Mouse (Mus musculus) embryonic facial prominence, embryonic 10.5 days (tissue): ENCODE data around the gene Ankrd11. TPM values are rescaled to one million over a fixed set of nuclear protein-coding genes. Genes with fewer than 3 reads are reported as not detected.

Experiments
- DNase-seq: peaks from one replicate; pipeline ENCODE4 v3.0.0-alpha.2; 2017; ENCODE audit warnings: low spot score
- H3K27ac ChIP-seq: fragments of 300-500 bp; sonication (generic); replicated peaks from 2 replicates; pipeline ENCODE4 v1.5.1; 2016; ENCODE audit warnings: mild to moderate bottlenecking
- H3K27me3 ChIP-seq: fragments of 300-500 bp; sonication (generic); replicated peaks from 2 replicates; pipeline ENCODE4 v1.6.1; 2016; ENCODE audit warnings: low read depth, mild to moderate bottlenecking; ENCODE audit not compliant: poor library complexity, severe bottlenecking
- H3K36me3 ChIP-seq: fragments of 300-500 bp; sonication (generic); replicated peaks from 2 replicates; pipeline ENCODE4 v1.6.1; 2016; ENCODE audit warnings: mild to moderate bottlenecking, moderate library complexity
- H3K4me1 ChIP-seq: fragments of 300-500 bp; sonication (generic); 2 replicates; pipeline ENCODE4 v1.6.1; 2016
- H3K4me3 ChIP-seq: fragments of 300-500 bp; sonication (generic); 2 replicates; pipeline ENCODE4 v1.5.1; 2016; ENCODE audit warnings: mild to moderate bottlenecking, moderate library complexity
- H3K9me3 ChIP-seq: fragments of 300-500 bp; sonication (generic); 2 replicates; pipeline ENCODE4 v1.6.1; 2016; ENCODE audit warnings: mild to moderate bottlenecking
- WGBS: fragments of 180-500 bp; shearing (Covaris S2); methylation state at CpG from one replicate; pipeline ENCODE4 v1.1.7; 2016; 5-methylcytosine and 5-hydroxymethylcytosine counted together
- polyA plus RNA-seq: library from polyadenylated mRNA; unstranded; fragments of >200 nt; fragmentation: Nextera tagmentation; extraction: Ambion mirVana; gene quantifications from 2 replicates; pipeline ENCODE4 v1.2.1, GENCODE M21; 2016

Ankrd11 gene
- polyA plus RNA-seq, 1 experiment from 2014 or later: 41.2 TPM

DNA sequence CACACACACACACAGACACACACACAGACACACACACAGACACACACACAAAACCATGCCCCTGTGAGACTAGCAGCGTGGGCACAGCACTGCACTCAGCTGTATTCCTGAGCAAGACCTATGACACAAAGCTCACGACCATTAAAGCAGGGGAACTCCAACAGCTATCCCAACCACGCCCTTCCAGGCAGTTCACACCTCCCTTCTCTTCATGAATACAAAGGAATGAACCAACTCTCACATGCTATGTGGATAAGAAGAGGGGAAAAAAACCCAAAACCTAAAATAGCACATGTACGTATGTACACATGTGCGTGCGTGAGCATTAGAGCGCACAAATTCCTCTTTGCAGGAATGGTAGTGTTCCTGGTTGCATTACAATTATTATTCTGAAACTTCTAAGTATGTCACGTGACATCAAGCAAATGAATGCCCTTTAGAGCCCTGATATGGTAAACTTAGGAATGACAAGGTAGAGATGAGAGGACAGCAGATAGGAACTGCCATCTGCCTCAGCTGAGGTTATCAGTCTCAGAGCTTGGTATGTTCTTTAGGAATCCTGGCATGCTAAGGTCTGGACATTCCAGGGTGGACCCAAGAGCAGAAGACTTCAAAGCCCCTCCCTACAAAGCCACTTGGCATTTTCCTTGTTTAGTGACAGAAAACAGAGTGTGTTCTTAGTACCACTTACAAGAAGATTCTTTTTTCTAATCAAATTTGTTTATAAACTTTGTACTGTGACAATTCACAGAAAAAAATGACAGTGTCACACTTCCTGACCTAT is 115.9 kb downstream of the Ankrd11 start:
- WGBS: 92% methylated on average over 8 of the region's 8 CpGs
- Histone ChIP-seq H3K4me3 (no peak overlapping the region), H3K4me1 (peaks cover 10% of the 10 kb centered on the region), H3K9me3 (no peaks in the 10 kb centered on the region), H3K27me3 (no peaks in the 10 kb centered on the region), H3K27ac (no peak overlapping the region), H3K36me3 (peaks cover 19% of the 10 kb centered on the region)
- no peak for DNase-seq

DNA sequence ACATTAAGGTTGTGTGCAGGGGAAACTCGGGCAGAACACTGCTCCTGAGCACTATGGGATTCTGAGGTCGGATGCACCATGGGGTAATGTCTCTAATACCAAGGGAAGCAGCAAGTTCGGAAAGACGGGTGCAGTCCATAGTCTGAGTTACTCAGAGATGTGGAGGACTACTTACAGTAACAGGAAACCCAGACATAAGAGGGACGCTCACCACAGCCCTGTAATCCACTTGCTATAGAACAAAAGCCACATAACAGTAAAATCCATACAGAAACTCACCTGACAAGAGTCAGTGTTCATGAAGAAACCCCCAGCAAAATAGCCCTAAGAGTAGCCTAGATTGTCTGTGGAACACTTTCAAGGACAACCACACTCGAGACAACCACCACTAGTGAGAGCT is 118.0 kb downstream of the Ankrd11 start:
- 80% methylated on average over 6 of the region's 6 CpGs for WGBS
- no peaks in the 10 kb centered on the region for H3K27me3 ChIP-seq
- H3K4me3 ChIP-seq: no peak overlapping the region
- H3K9me3 ChIP-seq: no peaks in the 10 kb centered on the region
- no peak for DNase-seq
- no peak overlapping the region for H3K27ac ChIP-seq
- H3K4me1 ChIP-seq: peaks cover 16% of the 10 kb centered on the region
- H3K36me3 ChIP-seq: peaks cover 19% of the 10 kb centered on the region

DNA sequence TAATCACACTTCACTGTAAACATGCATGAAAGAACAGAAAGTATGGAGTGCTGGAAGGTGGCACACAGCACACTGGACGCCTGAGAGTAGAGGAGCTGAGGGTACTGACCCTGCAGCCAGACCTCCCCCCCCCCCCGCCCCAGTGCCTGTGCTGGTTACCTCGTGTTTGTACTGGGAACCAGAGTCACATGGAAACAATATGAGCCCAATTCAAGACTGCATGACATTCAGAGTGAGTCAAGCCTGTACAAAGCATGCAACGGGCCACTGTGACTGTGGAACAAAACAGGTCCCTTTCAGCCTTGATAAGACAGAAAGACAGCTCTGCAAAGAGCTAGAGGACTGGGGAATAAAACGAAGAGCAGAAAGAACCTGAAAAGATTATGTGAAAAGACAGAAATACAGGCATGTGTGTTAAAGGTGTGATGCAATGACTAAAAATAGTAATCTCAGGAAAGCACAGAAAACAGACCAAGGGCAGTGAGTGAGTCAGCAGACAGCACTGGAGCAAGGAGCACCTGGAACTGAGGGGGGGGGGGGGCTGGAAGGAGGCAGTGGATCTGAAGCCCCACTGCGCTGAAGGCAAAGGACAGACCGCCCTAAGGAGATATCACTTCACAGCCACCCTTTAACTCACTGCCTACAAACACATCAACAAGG is 118.5 kb downstream of the Ankrd11 start:
- WGBS: 68% methylated on average over 7 of the region's 7 CpGs
- no peak for DNase-seq

DNA sequence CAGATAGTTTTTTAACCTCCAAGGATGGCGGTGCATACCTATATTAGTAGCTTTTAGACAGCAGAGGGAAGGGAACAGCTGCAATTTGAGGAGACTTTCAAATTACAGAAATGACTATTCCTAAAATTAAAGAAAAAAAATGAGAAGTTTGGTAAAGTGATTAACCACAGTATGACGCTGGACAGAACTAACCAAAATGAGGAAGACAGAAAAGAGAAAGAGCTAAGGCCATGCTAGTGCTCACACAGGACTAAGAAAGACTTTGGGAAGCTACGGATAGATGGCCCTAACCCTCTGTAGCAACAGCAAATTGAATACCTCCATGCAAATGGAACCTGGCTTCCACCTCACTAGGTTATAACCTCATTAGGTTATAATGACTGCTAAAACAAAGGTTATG is 119.1 kb downstream of the Ankrd11 start:
- no peak overlapping the region for H3K4me3 ChIP-seq
- peaks cover 11% of the 10 kb centered on the region for H3K36me3 ChIP-seq
- H3K4me1 ChIP-seq: peaks cover 27% of the 10 kb centered on the region
- no peaks in the 10 kb centered on the region for H3K27me3 ChIP-seq
- no peak for DNase-seq
- H3K27ac ChIP-seq: no peak overlapping the region
- 93% methylated on average over 3 of the region's 3 CpGs for WGBS
- H3K9me3 ChIP-seq: no peaks in the 10 kb centered on the region

More for the DNA sequence above, 118.5 kb downstream of the Ankrd11 start:
- Histone ChIP-seq H3K27ac (no peak overlapping the region), H3K27me3 (no peaks in the 10 kb centered on the region), H3K4me3 (no peak overlapping the region), H3K9me3 (no peaks in the 10 kb centered on the region), H3K4me1 (peaks cover 21% of the 10 kb centered on the region), H3K36me3 (peaks cover 17% of the 10 kb centered on the region)

DNA sequence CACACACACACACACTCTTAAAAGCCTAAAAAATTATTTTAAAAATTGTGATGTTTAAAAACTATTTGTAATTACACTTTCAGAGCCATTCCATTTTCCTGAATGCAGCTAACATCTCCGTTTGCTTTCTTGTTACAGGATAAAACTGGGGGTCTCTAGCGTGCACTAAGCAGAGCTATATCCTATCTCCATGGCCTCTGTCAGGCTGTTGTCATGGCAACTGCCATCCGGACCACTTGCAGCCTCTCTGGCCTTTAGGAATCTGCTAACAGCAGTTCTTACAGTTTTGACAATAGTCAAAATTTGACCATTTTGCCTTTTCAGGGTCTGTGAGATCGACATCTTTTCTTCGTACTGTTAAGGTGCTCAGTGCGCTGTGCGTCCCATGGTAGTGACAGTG is 121.2 kb downstream of the Ankrd11 start:
- Histone ChIP-seq H3K9me3 (no peaks in the 10 kb centered on the region), H3K27ac (no peak overlapping the region), H3K27me3 (no peaks in the 10 kb centered on the region), H3K4me1 (peaks cover 40% of the 10 kb centered on the region), H3K4me3 (no peak overlapping the region), H3K36me3 (peaks cover 3% of the 10 kb centered on the region; the same call in 1 of the 2 replicates)
- DNase-seq: no peak
- 88% methylated on average over 7 of the region's 7 CpGs for WGBS

DNA sequence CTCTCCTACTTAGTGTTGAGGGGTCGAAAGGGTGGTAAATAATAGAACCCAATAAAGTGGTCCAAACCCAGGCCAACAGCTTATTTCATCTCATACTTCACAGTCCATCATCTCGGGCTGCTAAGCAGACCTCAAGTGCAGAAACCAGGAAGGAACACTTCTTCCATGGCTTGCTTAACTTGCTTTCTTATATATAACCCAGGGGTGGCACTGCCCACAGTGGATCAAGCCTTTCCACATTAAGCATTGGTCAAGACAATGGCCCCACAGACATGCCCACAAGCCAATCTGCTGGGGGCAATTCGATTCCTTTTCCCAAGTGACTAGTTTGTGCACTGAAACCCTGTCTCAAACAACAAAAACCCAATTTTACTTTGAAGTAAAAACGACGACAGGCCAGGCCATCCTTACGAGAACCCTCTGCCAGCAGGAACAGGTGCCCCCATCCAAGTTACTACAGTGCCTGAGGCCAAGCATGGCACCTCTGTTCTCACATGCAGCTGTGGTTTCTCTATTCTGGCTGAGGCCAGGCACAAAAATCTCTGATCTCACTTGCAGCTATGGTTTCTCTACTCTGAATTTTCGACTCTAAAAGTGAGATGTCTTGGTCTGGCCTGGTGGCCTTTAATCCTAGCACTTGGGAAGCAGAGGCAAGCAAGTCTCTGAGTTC is 123.5 kb downstream of the Ankrd11 start:
- Histone ChIP-seq H3K4me3 (no peak overlapping the region), H3K36me3 (peaks cover 26% of the 10 kb centered on the region), H3K9me3 (no peaks in the 10 kb centered on the region), H3K27me3 (no peaks in the 10 kb centered on the region), H3K4me1 (peaks cover 33% of the 10 kb centered on the region), H3K27ac (0 out of 2 replicates have a peak overlapping the region, but pooled peaks have one; percentile 24)
- 71% methylated on average over 7 of the region's 7 CpGs for WGBS
- DNase-seq: no peak

DNA sequence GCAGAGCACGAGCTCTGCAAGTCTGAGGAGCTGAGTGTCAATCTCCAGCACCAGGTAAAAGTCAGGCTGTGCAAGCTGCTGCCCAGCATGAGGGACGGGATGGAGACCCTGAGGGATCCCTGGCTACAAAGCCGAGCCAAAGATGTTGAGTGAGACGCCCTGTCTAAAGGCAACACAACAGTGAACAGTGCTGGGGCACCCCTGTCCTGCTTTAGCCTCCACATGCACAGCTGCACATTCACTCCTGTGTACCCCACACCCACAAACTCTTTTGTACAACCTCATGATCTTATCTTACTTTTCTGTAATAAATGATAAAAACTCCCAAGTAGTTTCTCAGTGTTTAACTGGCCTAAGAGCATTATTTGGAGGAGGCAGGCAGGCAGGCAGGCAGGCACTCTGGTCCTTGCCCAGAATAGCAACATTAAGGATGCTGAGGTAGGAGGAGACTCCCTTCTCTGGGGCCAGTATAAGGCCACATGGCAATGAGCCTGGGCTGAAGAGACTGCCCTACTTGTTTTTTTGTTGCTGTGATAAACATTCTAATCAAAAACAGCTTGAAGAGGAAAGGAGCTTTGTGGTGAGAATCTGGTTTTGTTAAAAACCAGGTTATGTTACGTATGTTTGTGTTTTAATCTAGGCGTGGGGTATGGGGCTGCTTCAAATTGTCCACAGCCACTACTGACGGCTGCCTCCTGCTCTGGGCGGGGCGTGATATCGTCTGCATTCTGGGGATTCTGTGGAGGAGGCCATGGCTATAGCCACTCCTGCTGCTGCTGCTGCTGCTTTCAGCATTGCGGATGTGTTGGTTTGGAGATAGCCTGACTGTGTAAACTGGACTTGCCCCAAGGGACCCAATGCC is 124.3 kb downstream of the Ankrd11 start:
- WGBS: 49% methylated on average over 11 of the region's 11 CpGs
- H3K9me3 ChIP-seq: no peaks in the 10 kb centered on the region
- H3K36me3 ChIP-seq: peaks cover 34% of the 10 kb centered on the region
- no peak overlapping the region for H3K4me3 ChIP-seq
- H3K27ac ChIP-seq: peak overlapping the region; percentile 24
- H3K4me1 ChIP-seq: peaks cover 30% of the 10 kb centered on the region
- H3K27me3 ChIP-seq: no peaks in the 10 kb centered on the region
- peak; percentile 44 for DNase-seq

DNA sequence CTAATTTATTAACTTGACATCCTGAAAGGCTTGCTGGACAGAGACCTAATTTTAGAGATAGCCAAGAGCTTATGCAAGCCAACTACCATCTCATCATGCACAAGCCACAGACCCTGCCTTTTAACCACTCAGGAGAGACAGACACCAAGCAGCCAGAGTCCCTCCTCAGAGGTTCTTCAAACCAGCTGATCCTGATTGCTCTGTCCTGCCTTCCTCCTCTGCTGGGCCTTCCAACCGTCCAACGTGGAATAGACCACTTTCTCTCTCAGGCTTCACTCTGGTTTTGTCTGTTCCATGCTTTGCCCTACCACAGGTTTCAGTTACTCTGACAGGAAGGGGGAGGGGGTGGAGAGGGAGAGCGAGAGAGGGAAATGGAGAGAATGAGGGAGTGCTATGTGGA is 125.3 kb downstream of the Ankrd11 start:
- no peak overlapping the region for H3K27ac ChIP-seq

DNA sequence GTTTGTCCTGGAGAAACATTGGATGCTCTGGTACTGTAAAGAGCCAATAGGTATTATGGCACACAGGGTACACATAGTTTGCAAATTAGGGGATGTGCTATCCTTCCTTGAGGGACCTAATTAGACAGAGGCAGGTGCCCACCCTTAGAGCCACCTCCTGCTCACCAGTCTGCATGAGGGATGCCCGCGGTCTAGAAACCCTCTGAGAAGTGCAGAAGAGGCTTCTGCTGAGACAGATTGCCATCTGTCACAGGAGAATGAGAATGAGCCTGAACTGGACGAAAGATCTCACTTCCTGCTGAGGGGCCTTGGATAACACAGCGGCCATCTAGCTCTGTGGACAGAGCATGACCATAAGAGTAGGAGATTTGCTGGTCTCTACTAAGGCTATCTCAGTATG is 129.2 kb downstream of the Ankrd11 start:
- no peaks in the 10 kb centered on the region for H3K9me3 ChIP-seq
- H3K36me3 ChIP-seq: peaks cover 58% of the 10 kb centered on the region
- DNase-seq: no peak
- no peak overlapping the region for H3K27ac ChIP-seq
- 93% methylated on average over 4 of the region's 4 CpGs for WGBS
- H3K4me3 ChIP-seq: no peak overlapping the region
- H3K4me1 ChIP-seq: peaks cover 12% of the 10 kb centered on the region
- no peaks in the 10 kb centered on the region for H3K27me3 ChIP-seq

More for the DNA sequence above, 125.3 kb downstream of the Ankrd11 start:
- Histone ChIP-seq H3K4me1 (peaks cover 30% of the 10 kb centered on the region), H3K9me3 (no peaks in the 10 kb centered on the region), H3K36me3 (peaks cover 42% of the 10 kb centered on the region), H3K4me3 (no peak overlapping the region), H3K27me3 (no peaks in the 10 kb centered on the region)
- WGBS: 69% methylated on average over 3 of the region's 3 CpGs
- no peak for DNase-seq

DNA sequence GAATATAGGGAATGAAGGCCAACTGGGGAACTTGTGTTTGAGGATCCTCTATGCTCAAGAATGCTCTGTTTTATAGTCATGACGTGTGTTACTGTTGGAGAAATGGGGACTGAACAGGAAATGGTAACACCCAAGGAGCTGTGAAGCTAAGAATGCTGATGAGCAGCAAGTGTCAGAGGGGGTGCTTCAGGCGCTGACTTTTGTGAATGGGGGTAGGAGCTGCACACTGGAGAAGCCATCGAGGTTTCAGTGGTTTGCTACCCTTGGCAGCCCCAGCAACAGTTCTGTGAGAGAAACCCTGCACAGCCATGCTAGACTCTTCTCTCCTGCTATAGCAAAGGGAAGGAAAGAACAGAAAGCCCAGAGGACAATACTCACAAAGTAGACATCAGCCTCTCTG is 129.9 kb downstream of the Ankrd11 start:
- Histone ChIP-seq H3K4me1 (peaks cover 5% of the 10 kb centered on the region), H3K27me3 (no peaks in the 10 kb centered on the region), H3K36me3 (peaks cover 65% of the 10 kb centered on the region), H3K4me3 (no peak overlapping the region), H3K27ac (no peak overlapping the region), H3K9me3 (no peaks in the 10 kb centered on the region)
- no peak for DNase-seq
- WGBS: 88% methylated on average over 3 of the region's 3 CpGs

DNA sequence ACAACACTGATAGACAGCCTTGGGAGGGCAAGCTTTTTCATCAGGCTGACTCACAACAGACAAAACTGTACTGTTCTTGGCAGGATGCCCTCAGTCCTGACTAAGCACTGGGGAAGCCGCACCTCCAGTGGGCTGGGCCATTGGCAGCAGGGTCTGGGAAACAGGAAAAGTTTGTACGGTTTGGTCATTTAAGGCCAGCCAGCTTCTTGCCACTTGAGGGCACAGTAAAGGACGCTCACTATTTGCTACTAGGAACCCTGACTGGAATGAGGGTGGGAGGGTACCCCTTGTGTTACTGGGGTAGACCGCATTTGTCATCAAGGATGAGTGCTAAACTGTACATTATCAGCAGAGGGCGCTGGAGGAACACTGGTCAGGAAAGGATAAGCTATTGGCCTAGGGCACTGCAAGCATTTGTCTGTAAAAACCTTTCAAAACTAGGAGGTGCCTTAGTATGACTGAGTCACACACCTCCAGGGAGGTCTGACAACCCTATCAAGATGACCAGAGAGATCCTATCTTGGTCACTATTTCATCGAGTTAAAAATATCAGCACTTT is 135.5 kb downstream of the Ankrd11 start:
- H3K27ac ChIP-seq: no peak overlapping the region
- peak; percentile 69 for DNase-seq
- no peak overlapping the region for H3K4me3 ChIP-seq
- peaks cover 57% of the 10 kb centered on the region for H3K36me3 ChIP-seq
- no peaks in the 10 kb centered on the region for H3K9me3 ChIP-seq
- no peaks in the 10 kb centered on the region for H3K27me3 ChIP-seq
- WGBS: 60% methylated on average over 6 of the region's 6 CpGs
- H3K4me1 ChIP-seq: 0 out of 2 replicates have a peak, but pooled peaks cover 8% of the 10 kb centered on the region

DNA sequence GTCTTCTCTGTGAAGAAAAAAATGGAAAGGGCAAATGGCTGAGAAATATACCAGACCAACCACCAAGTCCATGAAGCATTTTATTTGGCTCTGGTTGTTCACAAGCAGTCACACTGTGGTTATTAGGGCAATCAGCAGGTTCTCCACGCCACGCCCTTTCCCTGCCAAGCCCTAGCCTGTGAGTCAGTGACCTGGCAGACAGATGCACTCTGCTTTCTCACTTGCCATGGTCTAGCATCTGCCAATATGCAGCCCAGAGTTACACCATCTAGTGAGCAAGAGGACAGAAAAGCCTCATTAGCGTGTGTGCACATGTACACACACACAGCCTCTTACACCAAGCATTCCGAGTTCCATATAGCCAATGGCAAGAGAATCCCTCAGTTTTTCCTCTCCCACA is 136.7 kb downstream of the Ankrd11 start:
- Histone ChIP-seq H3K4me1 (0 out of 2 replicates have a peak, but pooled peaks cover 8% of the 10 kb centered on the region), H3K4me3 (no peak overlapping the region), H3K36me3 (peaks cover 64% of the 10 kb centered on the region), H3K27me3 (no peaks in the 10 kb centered on the region), H3K27ac (no peak overlapping the region), H3K9me3 (no peaks in the 10 kb centered on the region)
- 92% methylated on average over 4 of the region's 4 CpGs for WGBS
- DNase-seq: no peak
